Mouse (Mus musculus) liver, embryonic 14 days (tissue): ENCODE results near the gene A430005L14Rik. TPM values are rescaled to one million over a fixed set of nuclear protein-coding genes. Genes with fewer than 3 reads are reported as not detected.

Source experiments
- polyA plus RNA-seq: library from polyadenylated mRNA; depleted of rRNA; stranded (reverse); fragments of >200 nt; gene quantifications from 2 replicates; pipeline ENCODE4 v1.2.3, GENCODE M21; 2012; rRNA removed

The A430005L14Rik gene
- 26.8 and 33.3 TPM in 2 replicates for polyA plus RNA-seq

DNA sequence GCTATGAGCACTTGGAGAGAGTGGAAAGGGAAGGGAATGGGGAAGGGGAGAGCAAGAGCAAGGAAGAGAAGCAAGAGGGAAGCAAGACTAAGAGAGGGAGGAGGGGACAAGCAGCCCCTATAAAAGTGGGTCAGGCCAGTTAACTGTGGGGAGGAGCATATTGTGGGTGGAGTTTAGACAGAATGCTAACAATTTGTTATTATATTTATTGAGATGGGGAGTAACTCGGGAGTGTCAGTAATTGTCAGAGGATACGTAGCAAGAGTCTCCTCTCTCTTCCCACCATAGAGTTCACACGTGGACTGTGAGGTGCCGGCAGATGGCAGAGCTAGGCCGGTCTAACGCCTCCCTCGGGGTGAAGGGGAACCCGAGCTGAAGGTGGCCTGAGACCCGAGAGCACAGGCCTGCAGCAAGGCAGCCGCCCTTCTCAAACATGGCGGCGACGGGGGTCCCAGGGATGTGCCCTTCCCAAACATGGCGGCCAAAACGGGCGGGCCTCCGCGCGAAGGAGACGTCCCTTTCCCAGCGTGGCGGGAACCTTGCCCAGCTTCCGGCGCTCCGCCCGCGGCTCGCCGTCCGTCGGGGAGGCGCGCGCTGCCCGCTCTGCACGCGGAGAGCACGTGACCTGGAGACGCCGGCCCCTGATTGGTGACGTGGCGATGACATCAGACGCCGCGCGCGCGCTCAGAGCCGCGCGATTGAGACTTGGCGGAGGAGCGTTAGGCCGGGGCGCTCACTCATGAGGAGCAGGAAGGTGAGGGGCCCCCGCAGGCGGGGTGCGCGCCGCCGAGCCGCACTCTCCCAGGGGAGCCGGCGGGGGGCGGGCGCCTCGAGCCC, at the start of gene A430005L14Rik:
TSS of gene A430005L14Rik (plus strand) at position 669 of the 837 bp plus-strand sequence.

DNA sequence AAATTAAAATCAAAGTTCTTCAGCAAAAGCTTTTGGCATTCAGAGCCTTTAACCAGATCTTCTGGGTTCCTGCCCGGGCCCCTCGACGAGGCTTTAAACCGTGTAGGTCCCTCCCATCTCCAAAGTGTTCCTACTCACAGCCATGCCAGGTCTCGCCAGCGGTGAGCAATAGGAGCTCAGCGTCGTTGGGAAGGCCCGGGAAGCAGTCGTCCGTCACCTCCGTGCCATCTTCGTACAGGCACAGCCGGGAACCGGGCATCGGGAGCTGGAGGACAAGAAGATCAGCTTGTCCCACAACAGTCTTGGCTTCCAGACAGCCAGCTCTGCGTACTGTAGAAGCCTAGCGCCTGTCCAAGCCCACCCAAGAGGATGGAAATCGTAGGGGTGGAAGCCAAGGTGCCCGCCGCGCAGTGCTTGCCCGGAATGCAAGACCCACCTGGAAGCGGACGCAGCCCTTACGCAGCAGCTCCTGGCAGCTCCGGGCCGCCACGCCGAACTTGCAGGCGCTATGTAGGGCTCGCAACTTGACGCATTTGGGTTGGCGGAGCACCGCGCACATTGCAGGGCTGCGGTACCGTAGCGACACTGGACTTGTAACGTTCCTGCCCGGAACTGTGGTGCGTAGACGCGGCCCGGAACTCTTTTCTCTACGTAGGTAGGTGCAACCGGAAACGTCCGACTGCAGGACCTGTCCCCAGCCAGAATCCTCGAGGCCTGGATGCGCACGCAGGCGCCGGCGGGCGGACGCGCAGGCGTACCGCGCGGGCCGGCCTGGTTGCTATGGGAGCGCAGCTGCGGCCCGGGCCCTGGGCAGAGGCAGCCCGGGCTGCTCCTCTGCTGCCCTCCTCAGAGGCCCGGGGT, 17.6 kb downstream of the A430005L14Rik start, which contains the start of the genes Dffb and Cep104:
TSS of gene Dffb (minus strand) at position 696 of the 861 bp plus-strand sequence.
TSS of gene Cep104 (plus strand) at position 764 of the 861 bp plus-strand sequence.

Other genes with a start within 250 kb of the A430005L14Rik start
- gene Dffb, start 17.9 kb downstream of the A430005L14Rik start, polyA plus RNA-seq, result 7.7 and 7.8 TPM in 2 replicates
- 3.5 and 4.0 TPM in 2 replicates for gene Cep104, start 18.0 kb downstream of the A430005L14Rik start, polyA plus RNA-seq
- gene Lrrc47, start 54.5 kb downstream of the A430005L14Rik start, polyA plus RNA-seq, result 22.5 and 23.0 TPM in 2 replicates
- gene Smim1, start 69.0 kb downstream of the A430005L14Rik start, polyA plus RNA-seq, result 186 and 199 TPM in 2 replicates
- gene Ccdc27, start 85.4 kb downstream of the A430005L14Rik start, polyA plus RNA-seq, result not detected in 2 replicates
- 0.01 TPM in 1 of 2 replicates, not detected in the other for gene Trp73, start 183.0 kb downstream of the A430005L14Rik start, polyA plus RNA-seq
- gene Wrap73, start 185.1 kb downstream of the A430005L14Rik start, polyA plus RNA-seq, result 14.0 and 16.0 TPM in 2 replicates
- 62.7 and 71.1 TPM in 2 replicates for gene Tprgl, start 203.4 kb downstream of the A430005L14Rik start, polyA plus RNA-seq
- 0.53 and 0.70 TPM in 2 replicates for gene Megf6, start 213.5 kb downstream of the A430005L14Rik start, polyA plus RNA-seq